Mouse (Mus musculus): Measurements from ENCODE around the gene Qpct.
A peak's percentile ranks its signal among the peaks of the same experiment; 100 is the strongest.

Qpct gene

GRCm38 (mm10) chr17:79051606-79052005, at the start of gene Qpct:
Qpct (plus strand) TSS chr17:79051906.
- no peak for DNase-seq (ENCODE audit: low read depth, low spot score)

DNA sequence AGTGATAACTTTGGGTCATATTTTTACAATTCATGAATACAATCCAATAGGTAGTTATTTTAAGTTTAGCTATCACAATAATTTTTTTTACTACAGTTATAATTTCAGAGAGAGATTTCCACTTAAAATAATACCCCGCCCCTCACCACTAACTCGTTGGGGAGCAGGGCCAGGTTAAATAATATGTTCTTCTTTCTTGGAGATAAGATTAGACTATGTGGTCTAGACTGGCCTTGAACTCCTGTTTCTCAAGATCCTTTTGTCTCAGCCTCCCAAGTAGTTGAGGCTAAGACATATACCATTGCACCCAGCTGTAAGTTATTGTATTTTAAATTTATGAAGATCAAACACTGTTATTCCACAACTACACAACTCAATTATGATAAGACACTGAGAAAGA, 38.1 kb upstream of the Qpct start:
- no peak for DNase-seq (ENCODE audit: low read depth, low spot score)

DNA sequence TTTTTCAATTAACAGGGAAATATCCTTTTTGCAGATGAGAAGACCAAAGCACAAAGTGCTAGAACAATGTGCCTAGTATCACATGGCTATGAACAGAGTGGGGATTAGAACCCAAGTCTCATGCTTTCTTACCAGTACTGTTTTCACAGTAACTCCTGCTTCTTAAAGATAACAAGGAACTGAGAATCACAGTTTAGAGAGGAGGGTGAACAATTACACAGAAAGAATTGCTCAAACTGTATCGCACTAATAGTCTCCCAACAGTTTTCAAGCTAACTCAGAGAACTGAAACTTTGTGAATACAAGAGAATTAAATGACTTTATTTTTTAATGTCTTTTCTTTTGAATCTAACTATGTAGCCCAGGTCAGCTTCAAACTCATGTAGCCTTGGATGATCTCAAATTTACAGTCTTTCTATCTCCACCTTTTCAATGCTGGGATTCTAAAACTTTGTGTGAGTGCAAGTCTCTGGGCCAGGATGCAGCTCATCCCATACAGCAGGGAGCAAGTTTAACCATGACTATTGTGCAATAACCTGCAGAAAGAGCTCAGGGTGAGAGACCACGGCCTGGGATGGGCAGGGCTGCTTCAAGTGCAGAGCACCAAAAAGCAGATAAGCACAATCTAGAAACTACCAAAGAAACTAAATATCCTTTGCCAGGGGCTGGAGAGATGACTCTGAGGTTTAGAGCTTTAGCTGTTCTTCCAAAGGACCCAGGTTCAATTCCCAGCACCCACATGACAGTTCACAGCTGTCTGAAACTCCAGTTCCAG, 36.6 kb upstream of the Qpct start:
- DNase-seq (ENCODE audit: low read depth, low spot score) = no peak

GRCm38 (mm10) chr17:79015831-79016230, 35.9 kb upstream of the Qpct start:
- no peak for DNase-seq (ENCODE audit: low read depth, low spot score)

GRCm38 (mm10) chr17:79018422-79018821, 33.3 kb upstream of the Qpct start:
- no peak for DNase-seq (ENCODE audit: low read depth, low spot score)

DNA sequence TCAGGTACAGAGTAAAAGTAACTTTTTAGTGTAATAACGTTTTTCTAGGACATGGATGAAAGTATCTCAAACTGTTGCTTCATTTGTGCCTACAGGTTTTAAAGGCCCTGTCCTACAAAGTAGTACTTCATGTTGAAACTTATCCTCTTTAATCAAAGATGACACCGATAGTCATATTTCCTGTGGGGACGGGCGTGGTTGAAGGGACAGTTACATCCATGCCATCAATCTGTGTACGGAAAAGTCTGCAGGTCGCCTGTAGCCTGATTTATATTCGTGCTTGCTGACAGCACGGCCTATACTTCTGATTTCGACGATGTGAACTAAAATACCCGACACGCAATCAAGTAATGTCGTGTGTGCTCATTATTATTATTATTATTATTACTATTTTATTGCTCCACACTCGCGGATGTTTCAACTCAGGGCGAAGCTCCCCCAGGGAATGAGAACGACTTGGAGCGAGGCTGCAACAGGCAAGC, 31.9 kb upstream of the Qpct start:
- no peak for DNase-seq (ENCODE audit: low read depth, low spot score)

GRCm38 (mm10) chr17:79020208-79020983, 31.3 kb upstream of the Qpct start, which contains the start of gene Prkd3:
Prkd3 (minus strand) TSS chr17:79020816.
- peak; percentile 76 for DNase-seq (ENCODE audit: low read depth, low spot score)

- no peak for DNase-seq (ENCODE audit: low read depth, low spot score)
Measured at GRCm38 (mm10) chr17:79020984-79021335, 30.7 kb upstream of the Qpct start.

- DNase-seq (ENCODE audit: low read depth, low spot score) = no peak
Measured at GRCm38 (mm10) chr17:79022746-79023145, 29.0 kb upstream of the Qpct start.

DNA sequence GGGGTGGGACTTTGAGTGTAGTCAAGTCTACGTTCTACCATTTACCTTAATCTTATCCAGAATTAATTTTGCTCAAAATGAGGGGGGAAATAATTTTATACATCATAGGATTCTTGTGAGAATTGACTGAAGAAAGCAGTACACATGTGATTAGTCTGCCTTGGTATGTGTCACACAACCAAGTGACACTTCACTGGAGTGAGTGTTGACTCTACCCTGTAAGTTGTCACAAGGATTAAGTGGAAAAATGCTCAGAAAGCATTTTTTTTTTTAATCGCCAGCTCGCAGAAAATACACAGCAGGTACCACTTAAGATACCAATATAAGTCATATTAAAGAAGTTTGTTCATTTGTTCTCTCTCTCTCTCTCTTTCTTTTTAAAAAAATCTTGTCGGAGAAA, 27.2 kb upstream of the Qpct start:
- no peak for DNase-seq (ENCODE audit: low read depth, low spot score)

DNA sequence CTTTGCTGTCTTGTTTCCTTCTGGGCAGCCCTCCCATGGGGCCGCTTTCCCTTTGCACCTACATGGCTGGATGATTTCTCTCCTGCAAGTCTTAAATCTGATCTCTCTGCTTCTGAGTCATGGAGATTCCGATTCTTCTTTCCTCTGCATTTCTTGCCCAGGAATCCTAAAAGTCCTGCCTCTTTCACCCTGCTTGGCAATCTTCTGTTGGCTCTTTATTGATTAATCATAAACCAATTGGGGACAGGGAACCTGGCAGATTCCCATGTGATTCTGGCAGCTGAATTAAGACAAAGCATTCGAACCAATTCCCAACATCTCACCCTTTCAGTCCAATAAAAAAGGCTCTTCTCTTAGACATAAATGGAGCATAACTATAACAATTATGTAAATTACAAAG, 22.5 kb upstream of the Qpct start:
- no peak for DNase-seq (ENCODE audit: low read depth, low spot score)

DNA sequence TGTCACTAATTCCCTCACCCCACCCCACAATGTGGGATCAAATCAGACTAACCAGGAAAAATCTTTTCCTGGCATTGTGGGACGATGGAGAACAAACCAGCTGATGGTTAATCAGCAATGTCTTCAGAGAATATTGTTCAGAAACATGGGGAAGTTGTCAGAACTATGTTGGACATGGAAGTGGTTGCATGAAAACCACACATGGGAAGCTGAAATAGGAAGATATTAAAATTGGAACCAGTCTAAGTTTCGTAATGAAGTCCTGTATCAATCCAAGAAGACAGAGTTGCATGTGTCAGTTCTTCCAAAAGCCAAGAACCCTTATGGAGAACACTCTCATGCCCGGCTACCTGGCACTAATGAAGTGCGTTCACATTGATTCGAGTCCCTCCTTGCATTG, 20.1 kb upstream of the Qpct start:
- DNase-seq (ENCODE audit: low read depth, low spot score) = no peak

- no peak for DNase-seq (ENCODE audit: low read depth, low spot score)
Measured at GRCm38 (mm10) chr17:79032782-79033181, 18.9 kb upstream of the Qpct start.

- no peak for DNase-seq (ENCODE audit: low read depth, low spot score)
Measured at GRCm38 (mm10) chr17:79039660-79040059, 12.0 kb upstream of the Qpct start.

DNA sequence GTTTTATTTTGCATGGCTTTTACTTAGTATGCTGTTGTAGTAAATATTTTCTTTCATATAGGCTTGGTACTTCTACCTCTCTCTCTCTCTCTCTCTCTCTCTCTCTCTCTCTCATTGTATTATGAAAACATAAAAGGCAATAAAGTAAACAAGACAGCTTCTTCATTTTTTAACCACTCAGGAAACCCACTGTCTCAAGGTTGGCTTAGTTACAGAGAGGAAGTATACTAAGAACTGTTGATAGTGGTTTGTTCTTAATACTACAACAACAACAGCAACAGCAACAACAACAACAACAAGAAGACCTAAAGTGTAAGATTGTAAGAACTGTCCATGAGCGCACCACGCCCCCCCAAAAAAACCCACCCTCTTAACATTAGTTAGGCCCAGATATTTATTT, 8.0 kb upstream of the Qpct start:
- DNase-seq (ENCODE audit: low read depth, low spot score) = no peak

- peak; percentile 63 for DNase-seq (ENCODE audit: low read depth, low spot score)
Measured at GRCm38 (mm10) chr17:79052088-79052812, 544 bp downstream of the Qpct start.

- DNase-seq (ENCODE audit: low read depth, low spot score) = no peak
Measured at GRCm38 (mm10) chr17:79058271-79058670, 6.6 kb downstream of the Qpct start.

- no peak for DNase-seq (ENCODE audit: low read depth, low spot score)
Measured at GRCm38 (mm10) chr17:79060221-79060620, 8.5 kb downstream of the Qpct start.

- no peak for DNase-seq (ENCODE audit: low read depth, low spot score)
Measured at GRCm38 (mm10) chr17:79064250-79064649, 12.5 kb downstream of the Qpct start.

GRCm38 (mm10) chr17:79068581-79068980, 16.9 kb downstream of the Qpct start:
- DNase-seq (ENCODE audit: low read depth, low spot score) = peak; percentile 55

DNA sequence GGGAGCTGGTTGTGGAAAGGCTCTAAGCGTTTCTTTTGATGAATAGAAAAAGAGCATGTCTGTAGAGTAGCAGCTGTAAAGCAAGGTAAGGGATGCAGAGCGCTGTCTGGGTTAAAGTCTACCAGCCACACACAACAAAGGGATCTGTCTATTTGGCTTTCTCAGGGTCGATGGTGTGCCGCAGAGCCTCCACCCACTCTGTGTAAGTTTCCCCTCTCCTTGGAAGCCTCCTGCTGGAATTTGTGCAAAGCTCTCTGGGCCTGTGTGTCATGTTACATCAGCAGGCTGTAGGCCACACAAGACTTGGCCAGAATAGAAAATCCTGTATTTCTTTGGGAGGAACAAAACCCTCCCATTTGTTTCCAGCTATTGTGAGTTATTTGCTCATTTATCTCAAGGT, 17.3 kb downstream of the Qpct start:
- DNase-seq (ENCODE audit: low read depth, low spot score) = peak; percentile 59

- DNase-seq (ENCODE audit: low read depth, low spot score) = no peak
Measured at GRCm38 (mm10) chr17:79069766-79070480, 18.2 kb downstream of the Qpct start.

All from mesoderm, embryonic 11.5 days (tissue).